Mouse (Mus musculus) olfactory bulb, adult 2 months (tissue): ENCODE data around the gene Cacnb3. TPM values are rescaled to one million over a fixed set of nuclear protein-coding genes. Genes with fewer than 3 reads are reported as not detected.

Experiments
- H3K27ac ChIP-seq: fragments of 200-500 bp; 2 replicates; pipeline ENCODE4 v1.5.1; 2012; ENCODE audit warnings: low read depth, low read length; ENCODE audit not compliant: insufficient read depth
- H3K4me1 ChIP-seq: fragments of 200-500 bp; 2 replicates; pipeline ENCODE4 v1.6.1; 2012; ENCODE audit warnings: low read length; ENCODE audit not compliant: control insufficient read depth, insufficient read depth
- H3K4me3 ChIP-seq: fragments of 200-500 bp; 2 replicates; pipeline ENCODE4 v1.5.1; 2012; ENCODE audit warnings: mild to moderate bottlenecking, low read depth, low read length, moderate library complexity; ENCODE audit not compliant: insufficient read depth
- CTCF ChIP-seq: fragments of 200-500 bp; IDR thresholded peaks from 2 replicates; pipeline ENCODE4 v1.5.1; 2012; ENCODE audit warnings: low read depth, mild to moderate bottlenecking, low read length, moderate library complexity; ENCODE audit not compliant: insufficient read depth
- POLR2A ChIP-seq: fragments of 200-500 bp; IDR thresholded peaks from 2 replicates; pipeline ENCODE4 v1.6.1; 2012; ENCODE audit warnings: mild to moderate bottlenecking, low read depth, low read length, moderate library complexity; ENCODE audit not compliant: insufficient read depth
- WGBS: fragments of 180-500 bp; shearing (Covaris S2); methylation state at CpG from one replicate; pipeline ENCODE4 v1.1.7; 2018; 5-methylcytosine and 5-hydroxymethylcytosine counted together
- polyA plus RNA-seq: library from polyadenylated mRNA; stranded (reverse); fragments of >200 nt; gene quantifications from 2 replicates; pipeline ENCODE4 v1.2.4, GENCODE M21; 2012; ENCODE audit warnings: low replicate concordance; ENCODE audit not compliant: missing spikeins, insufficient read depth, insufficient read length

Cacnb3 gene
- polyA plus RNA-seq, 1 experiment = not detected

DNA sequence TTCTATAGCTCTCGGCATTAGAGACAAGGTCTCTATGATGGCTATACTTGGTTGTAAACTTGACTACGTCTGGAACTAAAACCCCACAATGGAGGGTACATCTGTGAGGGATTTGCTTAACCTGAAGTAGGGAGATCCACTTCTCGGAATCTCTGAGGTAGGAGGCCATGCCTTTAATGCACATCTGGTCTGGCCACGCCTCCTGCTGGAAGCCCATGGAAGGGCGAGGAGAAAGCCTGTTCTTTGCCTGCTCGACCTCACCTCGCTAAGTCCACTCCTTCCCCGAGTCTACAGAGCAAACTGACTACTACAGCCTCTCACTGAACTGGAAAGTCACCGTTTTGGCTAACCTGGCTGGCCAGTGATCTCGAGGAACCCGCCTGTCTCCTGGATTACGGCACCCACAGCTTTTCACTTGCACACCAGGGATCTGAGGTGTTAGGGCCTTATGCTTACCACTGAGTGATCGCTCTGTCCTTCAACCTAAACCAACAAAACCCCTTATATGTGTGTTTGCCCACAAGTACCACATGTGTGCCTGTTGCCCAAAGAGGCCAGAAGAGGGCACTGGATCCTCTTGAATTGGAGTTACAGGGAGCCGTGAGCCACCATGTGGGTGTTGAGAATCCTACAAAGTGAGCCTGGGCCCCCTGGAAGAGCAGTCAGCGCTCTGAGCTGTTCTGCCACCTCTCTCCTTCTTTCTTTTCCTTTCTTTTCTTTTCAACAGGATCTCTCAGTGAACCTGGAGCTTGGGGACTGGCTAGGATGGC, 26.5 kb downstream of the Cacnb3 start:
- H3K27ac ChIP-seq = no peak overlapping the region
- H3K4me3 ChIP-seq = no peak overlapping the region
- H3K4me1 ChIP-seq = peaks cover 5% of the 10 kb centered on the region; the same call in 1 of the 2 replicates
- WGBS = 86% methylated on average over 15 of the region's 15 CpGs
- TF ChIP-seq CTCF = no peak
- no peak for TF ChIP-seq POLR2A

DNA sequence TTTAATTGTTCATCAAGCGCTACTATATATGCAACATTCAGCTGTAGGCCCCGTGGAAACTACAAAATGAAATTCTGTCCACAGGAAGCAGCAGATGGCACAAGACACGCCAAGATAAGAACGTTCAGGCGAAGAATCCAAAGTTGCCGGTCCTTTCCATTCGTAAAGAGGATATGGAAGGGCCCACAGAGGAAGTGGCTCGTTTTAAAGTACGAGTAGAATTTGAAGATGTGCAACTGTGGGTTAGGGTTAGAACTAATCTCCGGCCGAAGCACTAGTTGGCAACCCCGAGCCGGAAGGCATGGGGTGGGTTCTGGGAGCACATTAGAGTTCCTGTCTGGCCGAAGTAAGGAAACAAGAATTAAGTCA, 31.5 kb downstream of the Cacnb3 start:
- Histone ChIP-seq H3K4me1 (peaks cover 5% of the 10 kb centered on the region; the same call in 1 of the 2 replicates), H3K4me3 (peak overlapping the region; percentile 77), H3K27ac (peak overlapping the region; percentile 66)
- WGBS = under 1% methylated on average over 14 of the region's 14 CpGs
- no peak for TF ChIP-seq CTCF
- no peak for TF ChIP-seq POLR2A

DNA sequence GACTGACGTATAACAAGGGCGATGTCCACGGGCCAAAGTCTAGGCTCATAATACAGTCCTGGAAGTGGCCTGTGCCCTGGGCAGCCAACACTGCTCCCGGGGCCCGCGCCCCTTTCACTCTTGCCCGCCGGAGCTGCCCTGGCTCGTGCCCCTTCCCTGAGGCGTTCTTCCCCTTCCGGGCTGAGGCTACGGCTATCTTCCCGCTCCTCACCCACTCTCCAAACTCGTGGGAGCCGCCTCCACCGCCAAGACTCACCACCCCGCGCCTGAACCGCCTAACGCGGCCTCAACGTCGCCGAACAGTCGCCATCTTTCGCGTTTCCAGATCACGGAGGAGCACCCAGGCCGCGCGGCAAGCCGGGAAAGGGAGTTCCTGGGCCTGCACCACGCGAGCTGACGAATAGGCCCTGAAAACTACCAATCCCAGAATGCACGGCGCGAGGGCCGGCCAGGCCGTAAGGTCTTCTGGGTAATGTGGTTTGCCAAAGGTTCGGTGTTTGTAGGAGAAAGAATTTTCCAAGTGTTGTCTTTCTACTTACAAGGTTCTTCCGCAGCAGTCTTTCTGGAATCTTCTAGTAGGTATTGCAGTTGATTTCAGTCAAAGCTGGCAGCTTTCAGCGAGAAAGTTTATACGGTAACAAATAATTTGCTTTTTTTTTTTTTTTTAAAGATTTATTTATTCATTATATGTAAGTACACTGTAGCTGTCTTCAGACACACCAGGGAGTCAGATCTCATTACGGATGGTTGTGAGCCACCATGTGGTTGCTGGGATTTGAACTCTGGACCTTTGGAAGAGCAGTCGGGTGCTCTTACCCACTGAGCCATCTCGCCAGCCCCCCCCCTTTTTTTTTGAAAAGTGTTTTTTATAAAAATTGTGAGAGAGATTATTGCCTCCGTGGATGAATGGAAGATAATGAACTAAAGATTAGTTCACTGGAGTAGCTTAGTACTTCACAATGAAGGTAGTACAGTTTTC, 32.2 kb downstream of the Cacnb3 start, which contains the start of gene Ddx23:
Gene Ddx23, minus strand, starts transcription at position 328 of the 979 bp plus-strand sequence.
- TF ChIP-seq CTCF (no peak), POLR2A (peak; percentile 65; the same call in 1 of the 2 replicates)
- Histone ChIP-seq H3K27ac (peak within 1 kb of the TSS; percentile 66), H3K4me3 (peak within 1 kb of the TSS; percentile 77), H3K4me1 (peaks cover 5% of the 10 kb centered on the region; the same call in 1 of the 2 replicates)
- 3% methylated on average over 48 of the region's 48 CpGs for WGBS

DNA sequence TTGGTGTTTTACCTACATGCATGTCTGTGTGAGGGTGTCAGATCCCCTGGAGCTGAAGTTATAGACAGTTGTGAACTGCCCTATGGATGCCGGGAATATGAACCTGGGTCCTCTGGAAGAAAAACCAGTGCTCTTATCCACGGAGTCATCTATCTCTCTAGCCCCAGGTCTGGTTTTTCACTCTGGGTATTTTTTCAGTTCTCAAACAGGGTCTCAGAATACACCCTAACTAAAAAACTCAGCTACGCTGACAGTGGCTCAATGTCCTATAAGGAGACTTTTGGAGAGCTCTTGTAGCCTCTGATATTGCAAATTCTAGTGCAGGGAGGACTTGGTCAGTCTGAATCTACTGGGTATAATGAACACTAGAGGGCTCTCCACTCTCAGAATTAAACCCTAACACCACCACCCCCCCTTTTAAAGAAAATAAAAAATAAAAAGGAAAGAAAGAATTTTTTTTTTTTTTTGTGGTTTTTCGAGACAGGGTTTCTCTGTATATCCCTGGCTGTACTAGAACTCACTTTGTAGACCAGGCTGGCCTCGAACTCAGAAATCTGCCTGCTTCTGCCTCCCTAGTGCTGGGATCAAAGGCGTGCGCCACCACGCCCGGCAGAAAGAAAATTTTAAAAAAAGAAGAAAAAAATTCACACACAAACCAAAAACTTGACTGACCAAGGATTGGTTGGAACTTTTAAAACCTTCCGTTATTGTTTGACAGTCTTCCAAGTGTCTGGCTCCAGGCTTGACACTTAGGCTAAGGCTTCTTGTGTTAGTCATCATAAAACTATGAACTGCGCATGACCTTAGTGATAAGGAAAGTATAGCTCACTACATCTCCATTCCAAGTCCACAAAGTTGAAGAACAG, 33.6 kb downstream of the Cacnb3 start:
- H3K27ac ChIP-seq = no peak overlapping the region
- 74% methylated on average over 11 of the region's 11 CpGs for WGBS
- H3K4me3 ChIP-seq = no peak overlapping the region
- peaks cover 5% of the 10 kb centered on the region; the same call in 1 of the 2 replicates for H3K4me1 ChIP-seq
- TF ChIP-seq POLR2A (no peak), CTCF (no peak)

DNA sequence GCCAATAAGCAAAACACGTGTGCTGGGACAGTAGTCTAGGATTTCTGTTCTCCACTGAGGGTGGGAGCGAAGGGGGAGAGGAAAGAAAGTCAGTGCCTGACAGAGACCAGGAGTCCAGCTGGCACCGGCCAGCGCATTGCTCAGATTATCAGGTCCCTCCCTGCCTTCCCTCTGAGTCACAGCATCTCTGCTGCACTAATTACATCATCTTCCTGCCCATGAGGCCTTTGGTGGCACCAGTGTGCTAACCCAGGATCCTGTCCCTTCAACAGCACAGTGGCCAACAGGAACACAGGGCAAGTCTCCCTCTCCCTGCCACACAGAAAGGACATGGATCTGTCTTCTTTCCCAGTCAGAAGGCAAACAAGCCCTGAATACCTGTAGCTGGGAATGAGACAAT, 42.0 kb downstream of the Cacnb3 start:
- 47% methylated on average over 4 of the region's 4 CpGs for WGBS
- Histone ChIP-seq H3K4me3 (no peak overlapping the region), H3K4me1 (peaks cover 28% of the 10 kb centered on the region), H3K27ac (0 out of 2 replicates have a peak overlapping the region, but pooled peaks have one; percentile 6)
- TF ChIP-seq CTCF (no peak), POLR2A (no peak)

DNA sequence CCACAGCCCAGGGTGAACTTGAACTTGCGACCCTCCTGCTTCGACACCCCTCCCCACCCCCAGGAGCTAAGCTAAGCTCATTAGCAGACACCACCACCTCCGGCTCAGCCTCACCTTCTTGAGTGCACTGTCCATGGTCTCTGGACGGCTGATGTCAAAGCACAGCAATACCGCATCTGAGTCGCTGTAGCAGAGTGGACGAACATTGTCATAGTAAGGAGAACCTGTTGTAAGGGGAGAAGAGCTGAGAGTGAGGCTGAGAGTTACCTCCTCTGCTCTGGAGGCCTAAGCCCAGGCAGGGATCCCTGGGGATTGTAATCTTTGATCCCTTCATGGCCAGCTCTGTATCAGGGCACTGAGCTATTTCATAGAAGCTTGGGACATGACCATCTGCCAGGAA, 43.1 kb downstream of the Cacnb3 start:
- 86% methylated on average over 7 of the region's 7 CpGs for WGBS
- Histone ChIP-seq H3K27ac (no peak overlapping the region), H3K4me1 (peaks cover 28% of the 10 kb centered on the region), H3K4me3 (no peak overlapping the region)
- no peak for TF ChIP-seq CTCF
- no peak for TF ChIP-seq POLR2A

DNA sequence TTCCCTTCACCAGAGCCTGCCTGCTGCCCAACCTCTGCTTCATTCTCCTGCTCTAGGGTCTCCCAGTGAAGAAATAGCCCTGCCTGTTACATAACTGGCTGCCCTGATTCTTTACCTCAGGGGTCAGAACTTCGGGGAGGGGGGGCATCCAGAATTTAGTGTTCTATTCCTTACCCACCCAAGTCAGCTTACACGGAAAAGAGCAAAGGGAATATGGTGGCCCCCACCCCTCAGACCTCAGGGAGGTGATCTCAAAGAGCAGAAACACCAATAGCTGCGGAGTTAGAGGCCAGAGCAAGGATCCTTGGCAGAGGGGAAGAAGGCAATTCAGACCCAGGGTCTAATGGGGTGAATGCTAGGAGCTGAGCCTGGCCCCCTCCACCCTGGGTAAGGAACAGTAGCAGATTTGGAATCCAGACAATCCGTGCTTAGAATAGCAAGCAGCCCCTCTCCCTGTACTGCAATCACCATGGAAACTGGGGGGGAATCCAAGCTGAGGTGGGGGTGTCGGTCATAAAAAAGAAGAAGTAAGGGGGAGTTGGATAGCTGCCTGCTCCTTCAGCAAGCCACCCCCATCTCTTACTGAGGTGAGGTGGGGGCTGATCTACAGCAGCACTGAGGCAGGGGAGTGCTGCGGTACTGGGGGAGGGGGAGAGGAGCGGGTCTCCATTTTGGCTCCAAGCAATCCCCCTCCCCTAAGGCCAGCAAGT, 43.8 kb downstream of the Cacnb3 start:
- H3K27ac ChIP-seq = no peak overlapping the region

More for the DNA sequence above, 43.8 kb downstream of the Cacnb3 start:
- 22% methylated on average over 7 of the region's 7 CpGs for WGBS
- no peak for TF ChIP-seq CTCF
- no peak for TF ChIP-seq POLR2A
- Histone ChIP-seq H3K4me1 (peaks cover 28% of the 10 kb centered on the region), H3K4me3 (peak overlapping the region; percentile 11; the same call in 1 of the 2 replicates)
